Mouse (Mus musculus): ENCODE measurements around the gene Gfi1. TPM values are rescaled to one million over a fixed set of nuclear protein-coding genes. Genes with fewer than 3 reads are reported as not detected.

Gfi1 gene
- polyA plus RNA-seq (2014; fragmentation: Illumina TruSeq; extraction: RNeasy Lipid Tissue Mini Kit (QIAGEN cat#74804); ENCODE audit: low read depth, low replicate concordance) = not detected

GRCm38 (mm10) chr5:107725435-107726261 is at the start of gene Gfi1:
TSS of gene Gfi1 (minus strand) at chr5:107726036.

Other genes starting within 250 kb of the Gfi1 start
- gene Gm42669, start 218.4 kb downstream of the Gfi1 start, polyA plus RNA-seq (2014; fragmentation: Illumina TruSeq; extraction: RNeasy Lipid Tissue Mini Kit (QIAGEN cat#74804); ENCODE audit: low read depth, low replicate concordance) = not detected
- gene 1700028K03Rik, start 191.3 kb downstream of the Gfi1 start, polyA plus RNA-seq (2014; fragmentation: Illumina TruSeq; extraction: RNeasy Lipid Tissue Mini Kit (QIAGEN cat#74804); ENCODE audit: low read depth, low replicate concordance) = not detected
- gene Rpap2, start 128.7 kb downstream of the Gfi1 start, polyA plus RNA-seq (2014; fragmentation: Illumina TruSeq; extraction: RNeasy Lipid Tissue Mini Kit (QIAGEN cat#74804); ENCODE audit: low read depth, low replicate concordance) = 31.8 TPM
- 33.1 TPM for gene Glmn, start 128.1 kb downstream of the Gfi1 start, polyA plus RNA-seq (2014; fragmentation: Illumina TruSeq; extraction: RNeasy Lipid Tissue Mini Kit (QIAGEN cat#74804); ENCODE audit: low read depth, low replicate concordance)
- gene Ube2d2b, start 104.1 kb upstream of the Gfi1 start, polyA plus RNA-seq (2014; fragmentation: Illumina TruSeq; extraction: RNeasy Lipid Tissue Mini Kit (QIAGEN cat#74804); ENCODE audit: low read depth, low replicate concordance) = not detected
- gene Evi5, start 149.1 kb upstream of the Gfi1 start, polyA plus RNA-seq (2014; fragmentation: Illumina TruSeq; extraction: RNeasy Lipid Tissue Mini Kit (QIAGEN cat#74804); ENCODE audit: low read depth, low replicate concordance) = 168 TPM
- 499 TPM for gene Rpl5, start 174.5 kb upstream of the Gfi1 start, polyA plus RNA-seq (2014; fragmentation: Illumina TruSeq; extraction: RNeasy Lipid Tissue Mini Kit (QIAGEN cat#74804); ENCODE audit: low read depth, low replicate concordance)